Mouse (Mus musculus): ENCODE results near the gene Perm1. TPM values are rescaled to one million over a fixed set of nuclear protein-coding genes. Genes with fewer than 3 reads are reported as not detected.

Gene Perm1
- total RNA-seq, 1 experiment = 0.18 TPM

GRCm38 (mm10) chr4:156209963-156210635 is 5.6 kb upstream of the Perm1 start:
- Histone ChIP-seq H3K27ac (ENCODE audit: insufficient read depth, low read depth, low read length, poor library complexity, severe bottlenecking) (no peak overlapping the region), H3K9ac (ENCODE audit: insufficient read depth, low read depth, low read length, poor library complexity, severe bottlenecking) (no peak overlapping the region), H3K4me1 (ENCODE audit: control insufficient read depth in 2 of 2, insufficient read depth in 2 of 2, low read length in 2 of 2, poor library complexity in 1 of 2) (0 out of 4 replicates have a peak, but pooled peaks cover 0 to 2% of the 10 kb centered on the region in 2 experiments), H3K9me3 (ENCODE audit: control insufficient read depth, insufficient read depth, low read depth, low read length) (no peaks in the 10 kb centered on the region), H3K36me3 (ENCODE audit: control insufficient read depth, insufficient read depth, low read length, poor library complexity, severe bottlenecking) (no peaks in the 10 kb centered on the region), H3K4me3 (ENCODE audit: insufficient read depth in 1 of 2, low read depth in 1 of 2, low read length in 2 of 2, poor library complexity in 1 of 2, severe bottlenecking in 1 of 2) (no peak overlapping the region)
- in situ Hi-C loops (cut with MboI; ENCODE audit: low sequenced_read_pairs in 2 of 2, unreplicated experiment in 2 of 2) = no loop called here
- no peak for TF ChIP-seq HCFC1 (IDR thresholded peaks at IDR 0.05; ENCODE audit: borderline replicate concordance, insufficient read depth, low read length)
- no peak for TF ChIP-seq CHD2 (IDR thresholded peaks at IDR 0.05; ENCODE audit: low read depth, low read length)
- no peak for TF ChIP-seq MAFK (IDR thresholded peaks at IDR 0.05; ENCODE audit: insufficient read depth, low read depth, low read length)
- TF ChIP-seq ZNF384 (IDR thresholded peaks at IDR 0.05; ENCODE audit: low read depth, low read length) = no peak
- no peak for TF ChIP-seq ZC3H11A (IDR thresholded peaks at IDR 0.05; ENCODE audit: borderline replicate concordance, low read depth, low read length)
- no peak for DNase-seq (ENCODE audit: low read depth, low spot score)

- no peak for TF ChIP-seq HCFC1 (IDR thresholded peaks at IDR 0.05; ENCODE audit: borderline replicate concordance, insufficient read depth, low read length)
- no peak for TF ChIP-seq CHD2 (IDR thresholded peaks at IDR 0.05; ENCODE audit: low read depth, low read length)
- no peak for TF ChIP-seq ZNF384 (IDR thresholded peaks at IDR 0.05; ENCODE audit: low read depth, low read length)
- no peak for TF ChIP-seq ZC3H11A (IDR thresholded peaks at IDR 0.05; ENCODE audit: borderline replicate concordance, low read depth, low read length)
- TF ChIP-seq MAFK (IDR thresholded peaks at IDR 0.05; ENCODE audit: insufficient read depth, low read depth, low read length) = no peak
- Histone ChIP-seq H3K27ac (ENCODE audit: insufficient read depth, low read depth, low read length, poor library complexity, severe bottlenecking) (no peak overlapping the region), H3K4me1 (ENCODE audit: control insufficient read depth in 2 of 2, insufficient read depth in 2 of 2, low read length in 2 of 2, poor library complexity in 1 of 2) (0 out of 4 replicates have a peak, but pooled peaks cover 0 to 2% of the 10 kb centered on the region in 2 experiments), H3K9me3 (ENCODE audit: control insufficient read depth, insufficient read depth, low read depth, low read length) (no peaks in the 10 kb centered on the region), H3K36me3 (ENCODE audit: control insufficient read depth, insufficient read depth, low read length, poor library complexity, severe bottlenecking) (no peaks in the 10 kb centered on the region), H3K9ac (ENCODE audit: insufficient read depth, low read depth, low read length, poor library complexity, severe bottlenecking) (no peak overlapping the region), H3K4me3 (ENCODE audit: insufficient read depth in 1 of 2, low read depth in 1 of 2, low read length in 2 of 2, poor library complexity in 1 of 2, severe bottlenecking in 1 of 2) (no peak overlapping the region)
- no peak for DNase-seq (ENCODE audit: low read depth, low spot score)
- in situ Hi-C loops (cut with MboI; ENCODE audit: low sequenced_read_pairs in 2 of 2, unreplicated experiment in 2 of 2) = no loop called here
Measured at GRCm38 (mm10) chr4:156213134-156213533, 2.5 kb upstream of the Perm1 start.

GRCm38 (mm10) chr4:156216196-156216595 is 528 bp downstream of the Perm1 start:
- H3K9ac ChIP-seq (ENCODE audit: insufficient read depth, low read depth, low read length, poor library complexity, severe bottlenecking) = no peak overlapping the region
- no peak overlapping the region for H3K4me3 ChIP-seq (ENCODE audit: insufficient read depth in 1 of 2, low read depth in 1 of 2, low read length in 2 of 2, poor library complexity in 1 of 2, severe bottlenecking in 1 of 2)
- TF ChIP-seq HCFC1 (IDR thresholded peaks at IDR 0.05; ENCODE audit: borderline replicate concordance, insufficient read depth, low read length) (no peak), CHD2 (IDR thresholded peaks at IDR 0.05; ENCODE audit: low read depth, low read length) (no peak), MAFK (IDR thresholded peaks at IDR 0.05; ENCODE audit: insufficient read depth, low read depth, low read length) (no peak), ZNF384 (IDR thresholded peaks at IDR 0.05; ENCODE audit: low read depth, low read length) (no peak), ZC3H11A (IDR thresholded peaks at IDR 0.05; ENCODE audit: borderline replicate concordance, low read depth, low read length) (no peak)
- H3K36me3 ChIP-seq (ENCODE audit: control insufficient read depth, insufficient read depth, low read length, poor library complexity, severe bottlenecking) = no peaks in the 10 kb centered on the region
- no peak overlapping the region for H3K27ac ChIP-seq (ENCODE audit: insufficient read depth, low read depth, low read length, poor library complexity, severe bottlenecking)
- DNase-seq (ENCODE audit: low read depth, low spot score) = no peak
- H3K9me3 ChIP-seq (ENCODE audit: control insufficient read depth, insufficient read depth, low read depth, low read length) = no peaks in the 10 kb centered on the region
- in situ Hi-C loops (cut with MboI; ENCODE audit: low sequenced_read_pairs in 2 of 2, unreplicated experiment in 2 of 2) = no loop called here
- 0 out of 4 replicates have a peak, but pooled peaks cover 0 to 2% of the 10 kb centered on the region in 2 experiments for H3K4me1 ChIP-seq (ENCODE audit: control insufficient read depth in 2 of 2, insufficient read depth in 2 of 2, low read length in 2 of 2, poor library complexity in 1 of 2)

- in situ Hi-C loops (cut with MboI; ENCODE audit: low sequenced_read_pairs in 2 of 2, unreplicated experiment in 2 of 2) = no loop called here
- no peak for TF ChIP-seq MAFK (IDR thresholded peaks at IDR 0.05; ENCODE audit: insufficient read depth, low read depth, low read length)
- no peak for TF ChIP-seq HCFC1 (IDR thresholded peaks at IDR 0.05; ENCODE audit: borderline replicate concordance, insufficient read depth, low read length)
- TF ChIP-seq CHD2 (IDR thresholded peaks at IDR 0.05; ENCODE audit: low read depth, low read length) = no peak
- TF ChIP-seq ZC3H11A (IDR thresholded peaks at IDR 0.05; ENCODE audit: borderline replicate concordance, low read depth, low read length) = no peak
- TF ChIP-seq ZNF384 (IDR thresholded peaks at IDR 0.05; ENCODE audit: low read depth, low read length) = no peak
- DNase-seq (ENCODE audit: low read depth, low spot score) = no peak
- Histone ChIP-seq H3K4me3 (ENCODE audit: insufficient read depth in 1 of 2, low read depth in 1 of 2, low read length in 2 of 2, poor library complexity in 1 of 2, severe bottlenecking in 1 of 2) (no peak overlapping the region), H3K27ac (ENCODE audit: insufficient read depth, low read depth, low read length, poor library complexity, severe bottlenecking) (no peak overlapping the region), H3K4me1 (ENCODE audit: control insufficient read depth in 2 of 2, insufficient read depth in 2 of 2, low read length in 2 of 2, poor library complexity in 1 of 2) (0 out of 4 replicates have a peak, but pooled peaks cover 0 to 2% of the 10 kb centered on the region in 2 experiments), H3K9ac (ENCODE audit: insufficient read depth, low read depth, low read length, poor library complexity, severe bottlenecking) (no peak overlapping the region), H3K9me3 (ENCODE audit: control insufficient read depth, insufficient read depth, low read depth, low read length) (no peaks in the 10 kb centered on the region), H3K36me3 (ENCODE audit: control insufficient read depth, insufficient read depth, low read length, poor library complexity, severe bottlenecking) (no peaks in the 10 kb centered on the region)
Measured at GRCm38 (mm10) chr4:156217022-156217669, 1.5 kb downstream of the Perm1 start.

Measured in ES-E14 (cell line).